In genomic region chr3:118561554-118562310, GRCm38 (mm10) we compare ENCODE assay signal across 8 mouse cellular contexts. TPM values are rescaled to one million over a fixed set of nuclear protein-coding genes. Genes with fewer than 3 reads are reported as not detected.
DNase-seq lines count a peak whose midpoint lies in the region; ATAC-seq and TF ChIP-seq lines count a peak whose summit lies in the region.

Dpyd (plus strand) TSS chr3:118562129.

- no peaks in the 10 kb centered on the region for H3K36me3 ChIP-seq in C2C12 (ENCODE audit: control insufficient read depth, insufficient read depth)
- no peaks in the 10 kb centered on the region for H3K36me3 ChIP-seq in forebrain, embryonic 10.5 days (replicated peaks)
- no peaks in the 10 kb centered on the region for H3K36me3 ChIP-seq in heart, embryonic 13.5 days
- H3K36me3 ChIP-seq in liver, embryonic 12.5 days: no peaks in the 10 kb centered on the region
- H3K36me3 ChIP-seq in neural tube, embryonic 13.5 days: no peaks in the 10 kb centered on the region

- DNase-seq in brain, adult 2 months (ENCODE audit: low read depth, low spot score): peak; percentile 77
- peak; percentile 81 for DNase-seq in forebrain, embryonic 10.5 days (ENCODE audit: extremely low spot score, low spot score)
- DNase-seq in kidney, postnatal 10 days: peak; percentile 90
- DNase-seq in urinary bladder, adult 2 months (ENCODE audit: low spot score): peak; percentile 37

- H3K4me2 ChIP-seq in heart, embryonic 13.5 days: peak within 1 kb of the TSS; percentile 89
- H3K4me2 ChIP-seq in liver, embryonic 12.5 days: peak within 1 kb of the TSS; percentile 65
- peak within 1 kb of the TSS; percentile 91 for H3K4me2 ChIP-seq in neural tube, embryonic 13.5 days

- peak; percentile 96 for ATAC-seq in heart, embryonic 13.5 days (ENCODE audit: extremely low read depth, insufficient number of reproducible peaks, low FRiP score, low TSS enrichment)
- ATAC-seq in liver, embryonic 12.5 days: peak; percentile 94
- ATAC-seq in neural tube, embryonic 13.5 days (ENCODE audit: low read depth): peak; percentile 100

- H3K27ac ChIP-seq in forebrain, embryonic 10.5 days: peak within 1 kb of the TSS; percentile 84
- no peak within 1 kb of the TSS for H3K27ac ChIP-seq in heart, embryonic 13.5 days (replicated peaks)
- no peak within 1 kb of the TSS for H3K27ac ChIP-seq in liver, embryonic 12.5 days
- no peak within 1 kb of the TSS for H3K27ac ChIP-seq in neural tube, embryonic 13.5 days (replicated peaks)

- WGBS in forebrain, embryonic 10.5 days: 7% methylated on average over 19 of the region's 19 CpGs
- 5% methylated on average over 19 of the region's 19 CpGs for WGBS in heart, embryonic 13.5 days
- 7% methylated on average over 19 of the region's 19 CpGs for WGBS in liver, embryonic 12.5 days (ENCODE audit: insufficient replicate concordance)
- WGBS in neural tube, embryonic 13.5 days: 6% methylated on average over 19 of the region's 19 CpGs

- H3K79me2 ChIP-seq in C2C12 (ENCODE audit: control insufficient read depth, insufficient read depth): no peaks in the 10 kb centered on the region

- H3K4me3 ChIP-seq in C2C12 (ENCODE audit: insufficient read depth, poor library complexity, severe bottlenecking): peak within 1 kb of the TSS; percentile 23
- H3K4me3 ChIP-seq in forebrain, embryonic 10.5 days: peak within 1 kb of the TSS; percentile 78
- peak within 1 kb of the TSS; percentile 82 for H3K4me3 ChIP-seq in heart, embryonic 13.5 days
- peak within 1 kb of the TSS; percentile 55 for H3K4me3 ChIP-seq in liver, embryonic 12.5 days
- H3K4me3 ChIP-seq in neural tube, embryonic 13.5 days: peak within 1 kb of the TSS; percentile 68

- no peaks in the 10 kb centered on the region for H3K79me3 ChIP-seq in C2C12 (ENCODE audit: low read depth)

- TF ChIP-seq CTCF in C2C12 (IDR thresholded peaks at IDR 0.05; ENCODE audit: control insufficient read depth, insufficient read depth, insufficient read length): no peak

- H3ac ChIP-seq in C2C12 (ENCODE audit: control insufficient read depth, insufficient read length, low read depth): peak within 1 kb of the TSS; percentile 31

- H3K9ac ChIP-seq in heart, embryonic 13.5 days: peak within 1 kb of the TSS; percentile 80
- H3K9ac ChIP-seq in liver, embryonic 12.5 days: no peak within 1 kb of the TSS
- H3K9ac ChIP-seq in neural tube, embryonic 13.5 days: peak within 1 kb of the TSS; percentile 77

- no peaks in the 10 kb centered on the region for H3K27me3 ChIP-seq in C2C12 (ENCODE audit: control insufficient read depth, insufficient read depth, insufficient read length)
- H3K27me3 ChIP-seq in forebrain, embryonic 10.5 days (ENCODE audit: poor library complexity, severe bottlenecking): no peaks in the 10 kb centered on the region
- no peaks in the 10 kb centered on the region for H3K27me3 ChIP-seq in heart, embryonic 13.5 days (replicated peaks)
- peaks cover 7% of the 10 kb centered on the region; the same call in 1 of the 2 replicates for H3K27me3 ChIP-seq in liver, embryonic 12.5 days (replicated peaks)
- no peaks in the 10 kb centered on the region for H3K27me3 ChIP-seq in neural tube, embryonic 13.5 days

- H3K9me3 ChIP-seq in forebrain, embryonic 10.5 days: no peaks in the 10 kb centered on the region
- H3K9me3 ChIP-seq in heart, embryonic 13.5 days: no peaks in the 10 kb centered on the region
- H3K9me3 ChIP-seq in liver, embryonic 12.5 days (replicated peaks): no peaks in the 10 kb centered on the region
- H3K9me3 ChIP-seq in neural tube, embryonic 13.5 days: no peaks in the 10 kb centered on the region

- H3K4me1 ChIP-seq in forebrain, embryonic 10.5 days: peaks cover 10% of the 10 kb centered on the region; the same call in 1 of the 2 replicates
- H3K4me1 ChIP-seq in heart, embryonic 13.5 days: 0 out of 2 replicates have a peak, but pooled peaks cover 4% of the 10 kb centered on the region
- H3K4me1 ChIP-seq in liver, embryonic 12.5 days: no peaks in the 10 kb centered on the region
- peaks cover 12% of the 10 kb centered on the region for H3K4me1 ChIP-seq in neural tube, embryonic 13.5 days (replicated peaks)

TF ChIP-seq in C2C12, 6 proteins besides CTCF, POLR2A, EP300 and RAD21:
- TF ChIP-seq MYOD1 (IDR thresholded peaks at IDR 0.05; ENCODE audit: control insufficient read depth, insufficient read length, low read depth) (no peak), USF1 (IDR thresholded peaks at IDR 0.05; ENCODE audit: low read depth) (no peak), CEBPB (IDR thresholded peaks at IDR 0.05; ENCODE audit: low read depth) (no peak), MYOG (IDR thresholded peaks at IDR 0.05; ENCODE audit: control insufficient read depth, extremely low read depth, insufficient read length) (no peak), FOSL1 (IDR thresholded peaks at IDR 0.05; ENCODE audit: insufficient read depth, low read length, poor library complexity, severe bottlenecking) (no peak), MAX (IDR thresholded peaks at IDR 0.05) (no peak)

RNA-seq across cellular contexts. Expression of gene Dpyd, which starts in this region (rescaled TPM):
- polyA plus RNA-seq in C2C12 (2012; fragmentation: generic; extraction: Trizol): 0.60 TPM
- polyA plus RNA-seq in forebrain, embryonic 10.5 days (2016; fragmentation: Nextera tagmentation; extraction: Ambion mirVana): 4.5 and 5.8 TPM in 2 replicates
- 1.9 and 2.1 TPM in 2 replicates for polyA plus RNA-seq in heart, embryonic 13.5 days (2015; fragmentation: Nextera tagmentation; extraction: Ambion mirVana)
- polyA plus RNA-seq in liver, embryonic 12.5 days (2016; fragmentation: Nextera tagmentation; extraction: Ambion mirVana): 2.3 and 2.6 TPM in 2 replicates
- 6.0 and 6.8 TPM in 2 replicates for polyA plus RNA-seq in neural tube, embryonic 13.5 days (2015; fragmentation: Nextera tagmentation; extraction: Ambion mirVana)
- polyA plus RNA-seq in urinary bladder, adult 2 months (2012; rRNA removed): 5.3 and 7.6 TPM in 2 replicates

Comparison
In these comparisons a context has a peak if more than half of its experiments do, and no peak if none do; other contexts are left out.
1. H3K4me3 ChIP-seq: peak in every context shown above with its lines; median percentile 82 in heart, embryonic 13.5 days; 78 in forebrain, embryonic 10.5 days; 68 in neural tube, embryonic 13.5 days; 55 in liver, embryonic 12.5 days; 23 in C2C12.
2. DNase-seq: peak in every context shown above with its lines; median percentile 90 in kidney, postnatal 10 days; 81 in forebrain, embryonic 10.5 days; 77 in brain, adult 2 months; 37 in urinary bladder, adult 2 months.